Mouse (Mus musculus) liver, embryonic 16.5 days (tissue): ENCODE results near the gene Pcbp3. TPM values are rescaled to one million over a fixed set of nuclear protein-coding genes. Genes with fewer than 3 reads are reported as not detected.

Source experiments
- ATAC-seq: fragments of 200-750 bp; cut with Nextera tagmentation; 2 replicates; pipeline ENCODE4 v1.8.0; 2017; ENCODE audit warnings: low read depth, mild to moderate bottlenecking, moderate number of reproducible peaks, moderate library complexity
- H3K27ac ChIP-seq: fragments of 300-500 bp; sonication (generic); 2 replicates; pipeline ENCODE4 v1.5.1; 2014; ENCODE audit warnings: mild to moderate bottlenecking, low read length
- H3K27me3 ChIP-seq: fragments of 300-500 bp; sonication (generic); 2 replicates; pipeline ENCODE4 v1.6.1; 2014; ENCODE audit warnings: low read depth, low read length, mixed read lengths; ENCODE audit not compliant: control insufficient read depth, insufficient read depth
- H3K36me3 ChIP-seq: fragments of 300-500 bp; sonication (generic); 2 replicates; pipeline ENCODE4 v1.6.1; 2014; ENCODE audit warnings: mild to moderate bottlenecking; ENCODE audit not compliant: control insufficient read depth, insufficient read depth
- H3K4me1 ChIP-seq: fragments of 300-500 bp; sonication (generic); 2 replicates; pipeline ENCODE4 v1.6.1; 2014; ENCODE audit warnings: low read depth, low read length, mixed read lengths; ENCODE audit not compliant: control insufficient read depth
- H3K4me2 ChIP-seq: fragments of 300-500 bp; sonication (generic); 2 replicates; pipeline ENCODE4 v1.6.1; 2014; ENCODE audit warnings: low read depth, low read length, mixed read lengths
- H3K4me3 ChIP-seq: fragments of 300-500 bp; sonication (generic); 2 replicates; pipeline ENCODE4 v1.5.1; 2014; ENCODE audit warnings: low read depth, mild to moderate bottlenecking, low read length
- H3K9ac ChIP-seq: fragments of 300-500 bp; sonication (generic); 2 replicates; pipeline ENCODE4 v1.6.1; 2014; ENCODE audit warnings: low read depth, low read length
- H3K9me3 ChIP-seq: fragments of 300-500 bp; sonication (generic); replicated peaks from 2 replicates; pipeline ENCODE4 v1.6.1; 2016; ENCODE audit warnings: low read length; ENCODE audit not compliant: control insufficient read depth
- WGBS: fragments of 180-500 bp; shearing (Covaris S2); extraction: QIAGEN DNeasy Blood & Tissue Kit; methylation state at CpG from one replicate; pipeline ENCODE4 v1.1.7; 2014; ENCODE audit not compliant: insufficient replicate concordance; 5-methylcytosine and 5-hydroxymethylcytosine counted together
- polyA plus RNA-seq: library from polyadenylated mRNA; unstranded; fragments of >200 nt; fragmentation: Nextera tagmentation; extraction: Ambion mirVana; gene quantifications from 2 replicates; pipeline ENCODE4 v1.2.1, GENCODE M21; 2015

Pcbp3 gene
- 3.8 and 4.6 TPM in 2 replicates for polyA plus RNA-seq

- Histone ChIP-seq H3K36me3 (no peaks in the 10 kb centered on the region), H3K9ac (peak within 1 kb of the TSS; percentile 61), H3K9me3 (no peaks in the 10 kb centered on the region), H3K4me1 (peaks cover 11% of the 10 kb centered on the region), H3K27ac (no peak within 1 kb of the TSS), H3K4me3 (peak within 1 kb of the TSS; percentile 61), H3K4me2 (peak within 1 kb of the TSS; percentile 90), H3K27me3 (no peaks in the 10 kb centered on the region)
- 2% methylated on average over 62 of the region's 62 CpGs for WGBS
- ATAC-seq = peak; percentile 97
These were observed at the start of gene Pcbp3 for GRCm38 (mm10) chr10:76961790-76962489. Pcbp3 (minus strand) TSS chr10:76961887.

GRCm38 (mm10) chr10:77008698-77009097 is 47.0 kb upstream of the Pcbp3 start:
- H3K4me1 ChIP-seq = peaks cover 4% of the 10 kb centered on the region; the same call in 1 of the 2 replicates
- 66% methylated on average over 2 of the region's 3 CpGs for WGBS
- no peaks in the 10 kb centered on the region for H3K27me3 ChIP-seq
- no peaks in the 10 kb centered on the region for H3K36me3 ChIP-seq
- H3K9ac ChIP-seq = no peak overlapping the region
- H3K9me3 ChIP-seq = no peaks in the 10 kb centered on the region
- ATAC-seq = no peak
- no peak overlapping the region for H3K4me2 ChIP-seq
- H3K4me3 ChIP-seq = no peak overlapping the region
- H3K27ac ChIP-seq = no peak overlapping the region

- WGBS = 53% methylated on average over 9 of the region's 9 CpGs
- no peaks in the 10 kb centered on the region for H3K27me3 ChIP-seq
- H3K4me3 ChIP-seq = no peak overlapping the region
- no peak overlapping the region; the same call in 1 of the 2 replicates for H3K27ac ChIP-seq
- H3K4me2 ChIP-seq = no peak overlapping the region
- H3K9ac ChIP-seq = no peak overlapping the region
- no peak for ATAC-seq
- H3K4me1 ChIP-seq = peaks cover 4% of the 10 kb centered on the region; the same call in 1 of the 2 replicates
- H3K9me3 ChIP-seq = no peaks in the 10 kb centered on the region
- H3K36me3 ChIP-seq = no peaks in the 10 kb centered on the region
These were observed 46.4 kb upstream of the Pcbp3 start for GRCm38 (mm10) chr10:77008109-77008561.

- Histone ChIP-seq H3K27ac (no peak overlapping the region), H3K27me3 (no peaks in the 10 kb centered on the region), H3K9me3 (no peaks in the 10 kb centered on the region), H3K36me3 (no peaks in the 10 kb centered on the region), H3K4me1 (peaks cover 4% of the 10 kb centered on the region; the same call in 1 of the 2 replicates), H3K9ac (no peak overlapping the region), H3K4me2 (no peak overlapping the region), H3K4me3 (no peak overlapping the region)
- 52% methylated on average over 8 of the region's 8 CpGs for WGBS
- peak; percentile 60 for ATAC-seq
These were observed 45.9 kb upstream of the Pcbp3 start for GRCm38 (mm10) chr10:77007433-77008108.

GRCm38 (mm10) chr10:77004936-77005335 is 43.2 kb upstream of the Pcbp3 start:
- H3K4me2 ChIP-seq = no peak overlapping the region
- no peak for ATAC-seq
- no peaks in the 10 kb centered on the region for H3K27me3 ChIP-seq
- H3K27ac ChIP-seq = no peak overlapping the region
- H3K4me3 ChIP-seq = no peak overlapping the region
- peaks cover 4% of the 10 kb centered on the region; the same call in 1 of the 2 replicates for H3K4me1 ChIP-seq
- no peaks in the 10 kb centered on the region for H3K9me3 ChIP-seq
- WGBS = 41% methylated on average over 7 of the region's 7 CpGs
- no peak overlapping the region for H3K9ac ChIP-seq
- no peaks in the 10 kb centered on the region for H3K36me3 ChIP-seq

GRCm38 (mm10) chr10:76997759-76998513 is 36.2 kb upstream of the Pcbp3 start:
- no peak overlapping the region for H3K27ac ChIP-seq
- H3K9me3 ChIP-seq = no peaks in the 10 kb centered on the region
- H3K4me3 ChIP-seq = no peak overlapping the region
- peak; percentile 66 for ATAC-seq
- H3K27me3 ChIP-seq = no peaks in the 10 kb centered on the region
- H3K4me1 ChIP-seq = no peaks in the 10 kb centered on the region
- 62% methylated on average over 17 of the region's 17 CpGs for WGBS
- H3K4me2 ChIP-seq = no peak overlapping the region
- H3K36me3 ChIP-seq = no peaks in the 10 kb centered on the region
- H3K9ac ChIP-seq = no peak overlapping the region

- no peak overlapping the region for H3K27ac ChIP-seq
- whole genome bisulfite sequencing = 34% methylated on average over 3 of the region's 3 CpGs
- no peaks in the 10 kb centered on the region for H3K9me3 ChIP-seq
- no peaks in the 10 kb centered on the region for H3K4me1 ChIP-seq
- no peak overlapping the region for H3K9ac ChIP-seq
- no peak overlapping the region for H3K4me3 ChIP-seq
- no peak for ATAC-seq
- no peaks in the 10 kb centered on the region for H3K27me3 ChIP-seq
- no peak overlapping the region for H3K4me2 ChIP-seq
- H3K36me3 ChIP-seq = no peaks in the 10 kb centered on the region
These were observed 30.8 kb upstream of the Pcbp3 start for GRCm38 (mm10) chr10:76992456-76992855.

GRCm38 (mm10) chr10:76988586-76988985 is 26.9 kb upstream of the Pcbp3 start:
- H3K4me2 ChIP-seq = no peak overlapping the region
- no peaks in the 10 kb centered on the region for H3K27me3 ChIP-seq
- H3K9ac ChIP-seq = no peak overlapping the region
- H3K4me1 ChIP-seq = no peaks in the 10 kb centered on the region
- H3K36me3 ChIP-seq = no peaks in the 10 kb centered on the region
- H3K27ac ChIP-seq = no peak overlapping the region
- ATAC-seq = no peak
- H3K4me3 ChIP-seq = no peak overlapping the region
- WGBS = 64% methylated on average over 5 of the region's 5 CpGs
- H3K9me3 ChIP-seq = no peaks in the 10 kb centered on the region
